Mouse (Mus musculus): ENCODE results near the gene Foxi2. TPM values are rescaled to one million over a fixed set of nuclear protein-coding genes. Genes with fewer than 3 reads are reported as not detected.

The Foxi2 gene
- polyA plus RNA-seq, 1 experiment: not detected

GRCm38 (mm10) chr7:135452366-135452765, 42.3 kb downstream of the Foxi2 start:
- H3K4me1 ChIP-seq (ENCODE audit: control insufficient read depth, insufficient read depth, low read length): no peaks in the 10 kb centered on the region
- no peak overlapping the region for H3K4me3 ChIP-seq (ENCODE audit: insufficient read depth, low read depth, low read length)
- no peak overlapping the region for H3K27ac ChIP-seq (ENCODE audit: insufficient read depth, low read depth, low read length)
- 29% methylated on average over 1 of the region's 1 CpGs for WGBS
- TF ChIP-seq POLR2A (IDR thresholded peaks at IDR 0.05; ENCODE audit: insufficient read depth, low read depth, low read length): no peak
- no peak for TF ChIP-seq CTCF (IDR thresholded peaks at IDR 0.05; ENCODE audit: insufficient read depth, low read depth, low read length)

- Histone ChIP-seq H3K4me1 (ENCODE audit: control insufficient read depth, insufficient read depth, low read length) (no peaks in the 10 kb centered on the region), H3K4me3 (ENCODE audit: insufficient read depth, low read depth, low read length) (no peak overlapping the region), H3K27ac (ENCODE audit: insufficient read depth, low read depth, low read length) (no peak overlapping the region)
- 75% methylated on average over 3 of the region's 3 CpGs for WGBS
- TF ChIP-seq POLR2A (IDR thresholded peaks at IDR 0.05; ENCODE audit: insufficient read depth, low read depth, low read length) (no peak), CTCF (IDR thresholded peaks at IDR 0.05; ENCODE audit: insufficient read depth, low read depth, low read length) (no peak)
Observed at GRCm38 (mm10) chr7:135453690-135454089, 43.6 kb downstream of the Foxi2 start.

Other genes starting within 250 kb of the Foxi2 start
- not detected in 2 replicates for gene Nps, start 151.6 kb upstream of the Foxi2 start, polyA plus RNA-seq (2012; ENCODE audit: insufficient read depth, insufficient read length, low replicate concordance, missing spikeins)
- not detected in 2 replicates for gene Clrn3, start 118.3 kb downstream of the Foxi2 start, polyA plus RNA-seq (2012; ENCODE audit: insufficient read depth, insufficient read length, low replicate concordance, missing spikeins)
- not detected in 2 replicates for gene Ptpre, start 127.2 kb downstream of the Foxi2 start, polyA plus RNA-seq (2012; ENCODE audit: insufficient read depth, insufficient read length, low replicate concordance, missing spikeins)

Measured in olfactory bulb, adult 2 months (tissue).